Mouse (Mus musculus) skeletal muscle tissue, adult 2 months (tissue): ENCODE data around the gene Cisd1.

Experiments
- DNase-seq: peaks from one replicate; pipeline ENCODE4 v3.0.0-alpha.2; 2012; ENCODE audit warnings: low read depth, low spot score

Gene Cisd1

GRCm38 (mm10) chr10:71348637-71349280, 4.0 kb upstream of the Cisd1 start:
- no peak for DNase-seq

GRCm38 (mm10) chr10:71347964-71348636, 3.3 kb upstream of the Cisd1 start:
- DNase-seq, result no peak

- DNase-seq, result peak; percentile 98
These were observed 2.8 kb upstream of the Cisd1 start, which contains the start of gene Ipmk for GRCm38 (mm10) chr10:71347509-71347949. TSS of gene Ipmk (plus strand) at chr10:71347763.

- no peak for DNase-seq
These were observed 2.2 kb upstream of the Cisd1 start for GRCm38 (mm10) chr10:71346722-71347508.

- no peak for DNase-seq
These were observed 1.4 kb upstream of the Cisd1 start for GRCm38 (mm10) chr10:71346106-71346505.

- DNase-seq, result no peak
These were observed 1.0 kb downstream of the Cisd1 start for GRCm38 (mm10) chr10:71343567-71344265.

GRCm38 (mm10) chr10:71343130-71343529, 1.6 kb downstream of the Cisd1 start:
- DNase-seq, result no peak

GRCm38 (mm10) chr10:71342030-71342805, 2.5 kb downstream of the Cisd1 start:
- no peak for DNase-seq

GRCm38 (mm10) chr10:71341290-71341689, 3.5 kb downstream of the Cisd1 start:
- no peak for DNase-seq

GRCm38 (mm10) chr10:71340195-71340594, 4.6 kb downstream of the Cisd1 start:
- no peak for DNase-seq

- DNase-seq, result no peak
These were observed 5.3 kb downstream of the Cisd1 start for GRCm38 (mm10) chr10:71339463-71339862.

GRCm38 (mm10) chr10:71338156-71338905, 6.4 kb downstream of the Cisd1 start:
- DNase-seq, result no peak

GRCm38 (mm10) chr10:71337733-71338132, 7.0 kb downstream of the Cisd1 start:
- DNase-seq, result no peak

- DNase-seq, result no peak
These were observed 11.9 kb downstream of the Cisd1 start for GRCm38 (mm10) chr10:71332859-71333258.

- DNase-seq, result no peak
These were observed 12.4 kb downstream of the Cisd1 start for GRCm38 (mm10) chr10:71332376-71332775.

GRCm38 (mm10) chr10:71331908-71332307, 12.8 kb downstream of the Cisd1 start:
- no peak for DNase-seq

GRCm38 (mm10) chr10:71330070-71330469, 14.7 kb downstream of the Cisd1 start:
- no peak for DNase-seq

GRCm38 (mm10) chr10:71329295-71329694, 15.5 kb downstream of the Cisd1 start:
- DNase-seq, result no peak

- no peak for DNase-seq
These were observed 15.9 kb downstream of the Cisd1 start for GRCm38 (mm10) chr10:71328870-71329269.

GRCm38 (mm10) chr10:71328382-71328781, 16.4 kb downstream of the Cisd1 start:
- DNase-seq, result no peak
